Mouse (Mus musculus) MEL (cell line): ENCODE results near the gene Cluh. TPM values are rescaled to one million over a fixed set of nuclear protein-coding genes. Genes with fewer than 3 reads are reported as not detected.

Experiments
- DNase-seq: peaks from one replicate; pipeline ENCODE4 v3.0.0; 2011; ENCODE audit warnings: low read depth, low spot score
- H3K27ac ChIP-seq: 2 replicates; pipeline ENCODE4 v1.5.1; 2012; ENCODE audit warnings: low read depth, mild to moderate bottlenecking, control low read depth, low read length, moderate library complexity; ENCODE audit not compliant: control insufficient read depth
- H3K27me3 ChIP-seq, 2 experiments: fragments of 150-350 bp in 1 of 2; sonication (generic) in 1 of 2; 2 replicates each; pipeline ENCODE4 v1.6.1; 2012; ENCODE audit warnings: low read length in 2 of 2, mild to moderate bottlenecking in 2 of 2, improper control_type of control experiment in 1 of 2, moderate library complexity in 1 of 2; ENCODE audit not compliant: insufficient read depth in 2 of 2, control insufficient read depth in 1 of 2
- H3K36me3 ChIP-seq, 2 experiments: 2 replicates each; pipeline ENCODE4 v1.6.1; 2012 to 2014; ENCODE audit warnings: low read length in 2 of 2, improper control_type of control experiment in 1 of 2, inconsistent platforms in 1 of 2, mild to moderate bottlenecking in 1 of 2; ENCODE audit not compliant: insufficient read depth in 2 of 2, control insufficient read depth in 1 of 2
- H3K4me1 ChIP-seq, 2 experiments: fragments of 150-350 bp in 1 of 2; sonication (generic) in 1 of 2; 2 replicates each; pipeline ENCODE4 v1.6.1; 2012; ENCODE audit warnings: low read length in 2 of 2, improper control_type of control experiment in 1 of 2, mild to moderate bottlenecking in 1 of 2; ENCODE audit not compliant: insufficient read depth in 2 of 2, control insufficient read depth in 1 of 2
- H3K4me3 ChIP-seq, 2 experiments: fragments of 150-350 bp in 1 of 2; sonication (generic) in 1 of 2; 2 replicates each; pipeline ENCODE4 v1.5.1; 2012; ENCODE audit warnings: low read depth in 2 of 2, low read length in 2 of 2, mild to moderate bottlenecking in 2 of 2, moderate library complexity in 2 of 2, control low read depth in 1 of 2, improper control_type of control experiment in 1 of 2; ENCODE audit not compliant: control insufficient read depth in 1 of 2, insufficient read depth in 1 of 2
- H3K79me2 ChIP-seq: 2 replicates; pipeline ENCODE4 v1.6.1; 2012; ENCODE audit warnings: mild to moderate bottlenecking, low read length, moderate library complexity; ENCODE audit not compliant: control insufficient read depth, poor library complexity, insufficient read depth
- H3K9ac ChIP-seq: 2 replicates; pipeline ENCODE4 v1.6.1; 2012; ENCODE audit warnings: low read depth, mild to moderate bottlenecking, control low read depth, low read length, moderate library complexity; ENCODE audit not compliant: control insufficient read depth, poor library complexity, severe bottlenecking
- H3K9me3 ChIP-seq: fragments of 150-350 bp; sonication (generic); replicated peaks from 2 replicates; pipeline ENCODE4 v1.6.1; 2012; ENCODE audit warnings: mild to moderate bottlenecking, low read length, improper control_type of control experiment, moderate library complexity; ENCODE audit not compliant: insufficient read depth
- GABPA ChIP-seq: IDR thresholded peaks from 2 replicates; pipeline ENCODE4 v1.6.1; 2012; ENCODE audit warnings: low read depth, mild to moderate bottlenecking, inconsistent platforms, low read length, improper control_type of control experiment, moderate library complexity
- GATA1 ChIP-seq: IDR thresholded peaks from 2 replicates; pipeline ENCODE4 v1.6.1; 2011; ENCODE audit warnings: low read depth, low read length, improper control_type of control experiment
- HCFC1 ChIP-seq: IDR thresholded peaks from 2 replicates; pipeline ENCODE4 v1.6.1; 2012; ENCODE audit warnings: low read depth, mild to moderate bottlenecking, inconsistent platforms, low read length, improper control_type of control experiment, moderate library complexity
- JUND ChIP-seq: IDR thresholded peaks from 2 replicates; pipeline ENCODE4 v1.6.1; 2011; ENCODE audit warnings: low read depth, mild to moderate bottlenecking, improper control_type of control experiment, low read length
- KAT2A ChIP-seq: conservative IDR thresholded peaks from 2 replicates; pipeline ENCODE4 v1.6.1; 2012; ENCODE audit warnings: low read depth, low read length, improper control_type of control experiment, inconsistent platforms
- MAX ChIP-seq: IDR thresholded peaks from 2 replicates; pipeline ENCODE4 v1.6.1; 2011; ENCODE audit warnings: low read length, improper control_type of control experiment
- MXI1 ChIP-seq: IDR thresholded peaks from 2 replicates; pipeline ENCODE4 v1.6.1; 2011; ENCODE audit warnings: mild to moderate bottlenecking, low read depth, low read length, improper control_type of control experiment
- NRF1 ChIP-seq: IDR thresholded peaks from 2 replicates; pipeline ENCODE4 v1.6.1; 2014; ENCODE audit warnings: low read depth, mild to moderate bottlenecking, inconsistent platforms, low read length, improper control_type of control experiment, moderate library complexity; ENCODE audit not compliant: poor library complexity, insufficient read depth, severe bottlenecking
- POLR2A ChIP-seq, 2 experiments: IDR thresholded peaks; 2 replicates each; pipeline ENCODE4 v1.6.1; 2011 to 2012; ENCODE audit warnings: low read length in 2 of 2, mild to moderate bottlenecking in 2 of 2, control low read depth in 1 of 2, improper control_type of control experiment in 1 of 2, low read depth in 1 of 2, moderate library complexity in 1 of 2; ENCODE audit not compliant: control insufficient read depth in 1 of 2, insufficient read depth in 1 of 2, poor library complexity in 1 of 2
- POLR2AphosphoS2 ChIP-seq: IDR thresholded peaks from 2 replicates; pipeline ENCODE4 v1.6.1; 2011; ENCODE audit warnings: low read length, improper control_type of control experiment
- POLR2AphosphoS5 ChIP-seq: IDR thresholded peaks from 2 replicates; pipeline ENCODE4 v1.6.1; 2012; ENCODE audit warnings: low read depth, borderline replicate concordance, mild to moderate bottlenecking, inconsistent platforms, low read length, moderate library complexity, mixed read lengths
- RAD21 ChIP-seq: IDR thresholded peaks from 2 replicates; pipeline ENCODE4 v1.6.1; 2011; ENCODE audit warnings: mild to moderate bottlenecking, low read depth, low read length, improper control_type of control experiment
- SIN3A ChIP-seq: IDR thresholded peaks from 2 replicates; pipeline ENCODE4 v1.6.1; 2012; ENCODE audit warnings: low read length, improper control_type of control experiment, inconsistent platforms
- SMC3 ChIP-seq: IDR thresholded peaks from 2 replicates; pipeline ENCODE4 v1.6.1; 2011; ENCODE audit warnings: low read depth, low read length, improper control_type of control experiment
- TAL1 ChIP-seq: IDR thresholded peaks from 2 replicates; pipeline ENCODE4 v1.6.1; 2012; ENCODE audit warnings: mild to moderate bottlenecking, inconsistent platforms, low read length, moderate library complexity, mixed read lengths
- TBP ChIP-seq: IDR thresholded peaks from 2 replicates; pipeline ENCODE4 v1.8.0; 2011; ENCODE audit warnings: low read depth, low read length, improper control_type of control experiment
- UBTF ChIP-seq: IDR thresholded peaks from 2 replicates; pipeline ENCODE4 v1.6.1; 2012; ENCODE audit warnings: low read depth, mild to moderate bottlenecking, inconsistent platforms, low read length, improper control_type of control experiment, moderate library complexity, borderline replicate concordance; ENCODE audit not compliant: insufficient read depth
- USF1 ChIP-seq: IDR thresholded peaks from 2 replicates; pipeline ENCODE4 v1.6.1; 2014; ENCODE audit warnings: low read depth, mild to moderate bottlenecking, inconsistent platforms, low read length, improper control_type of control experiment, moderate library complexity
- ZKSCAN1 ChIP-seq: IDR thresholded peaks from 2 replicates; pipeline ENCODE4 v1.6.1; 2012; ENCODE audit warnings: low read depth, mild to moderate bottlenecking, inconsistent platforms, low read length, improper control_type of control experiment, moderate library complexity
- ZMIZ1 ChIP-seq: IDR thresholded peaks from 2 replicates; pipeline ENCODE4 v1.6.1; 2012; ENCODE audit warnings: low read depth, mild to moderate bottlenecking, inconsistent platforms, low read length, improper control_type of control experiment, moderate library complexity
- polyA plus RNA-seq, 2 experiments: library from polyadenylated mRNA; stranded (reverse) in 1 of 2; unstranded in 1 of 2; fragments of >175 nt in 1 of 2; fragments of >200 nt in 1 of 2; gene quantifications; 2 replicates each; pipeline versions ENCODE4 v1.2.1 to v1.2.4; 2012; ENCODE audit warnings: low replicate concordance in 2 of 2, low read depth in 1 of 2; ENCODE audit not compliant: insufficient read length in 2 of 2, insufficient read depth in 1 of 2, missing spikeins in 1 of 2
- total RNA-seq: library from RNA; depleted of rRNA; stranded (reverse); fragments of 300-350 nt; gene quantifications from 2 replicates; pipeline ENCODE4 v1.2.3, GENCODE M21; 2012

The Cluh gene
- total and polyA plus RNA-seq, 3 experiments, result 53.8 to 135 (median 115) TPM

- H3K9me3 ChIP-seq, result no peaks in the 10 kb centered on the region
- no peak for DNase-seq
- H3K79me2 ChIP-seq, result no peaks in the 10 kb centered on the region
- peaks cover 0 to 9% of the 10 kb centered on the region in 2 experiments; a peak in 3 of 4 replicates for H3K27me3 ChIP-seq
- no peak overlapping the region for H3K27ac ChIP-seq
- no peak overlapping the region for H3K4me3 ChIP-seq
- peaks cover 2 to 5% of the 10 kb centered on the region in 2 experiments; a peak in 2 of 4 replicates for H3K4me1 ChIP-seq
- no peaks in the 10 kb centered on the region for H3K36me3 ChIP-seq
- H3K9ac ChIP-seq, result no peak overlapping the region
- TF ChIP-seq ZKSCAN1 (no peak), USF1 (no peak)
Measured at GRCm38 (mm10) chr11:74638791-74639411, 10.4 kb upstream of the Cluh start.

- H3K9ac ChIP-seq, result no peak overlapping the region
- peaks cover 0 to 9% of the 10 kb centered on the region in 2 experiments; a peak in 3 of 4 replicates for H3K27me3 ChIP-seq
- H3K36me3 ChIP-seq, result no peaks in the 10 kb centered on the region
- no peaks in the 10 kb centered on the region for H3K9me3 ChIP-seq
- no peak overlapping the region for H3K4me3 ChIP-seq
- TF ChIP-seq TBP (no peak), POLR2AphosphoS5 (no peak), SMC3 (no peak), KAT2A (no peak), NRF1 (no peak), ZMIZ1 (no peak), MAX (no peak), HCFC1 (no peak), UBTF (no peak), SIN3A (no peak), RAD21 (no peak), GABPA (no peak), TAL1 (no peak), MXI1 (no peak), POLR2AphosphoS2 (no peak), JUND (no peak), POLR2A (IDR thresholded peaks at IDR 0.05; ENCODE audit: control insufficient read depth in 1 of 2, insufficient read depth in 1 of 2, low read depth in 1 of 2, low read length in 2 of 2, poor library complexity in 1 of 2) (no peak), GATA1 (no peak)
- peaks cover 2 to 5% of the 10 kb centered on the region in 2 experiments; a peak in 2 of 4 replicates for H3K4me1 ChIP-seq
- DNase-seq, result no peak
- no peaks in the 10 kb centered on the region for H3K79me2 ChIP-seq
- H3K27ac ChIP-seq, result no peak overlapping the region
Measured at GRCm38 (mm10) chr11:74639628-74640027, 9.7 kb upstream of the Cluh start.
